Mouse (Mus musculus) inflammation-experienced regulatory T-cells, adult 6 months (primary cell): ENCODE measurements around the gene Stkld1. TPM values are rescaled to one million over a fixed set of nuclear protein-coding genes. Genes with fewer than 3 reads are reported as not detected.

ENCODE experiments used
- ATAC-seq: one replicate; pipeline ENCODE4 v1.8.0; 2017
- polyA plus RNA-seq, 3 experiments: library from polyadenylated mRNA; unstranded; fragments of 100-300 nt; shearing (Covaris generic); gene quantifications; one replicate each; pipeline ENCODE4 v1.2.1; 2017

The Stkld1 gene
- polyA plus RNA-seq, 3 experiments from 2014 or later, result 0.16 to 0.36 (median 0.34) TPM

DNA sequence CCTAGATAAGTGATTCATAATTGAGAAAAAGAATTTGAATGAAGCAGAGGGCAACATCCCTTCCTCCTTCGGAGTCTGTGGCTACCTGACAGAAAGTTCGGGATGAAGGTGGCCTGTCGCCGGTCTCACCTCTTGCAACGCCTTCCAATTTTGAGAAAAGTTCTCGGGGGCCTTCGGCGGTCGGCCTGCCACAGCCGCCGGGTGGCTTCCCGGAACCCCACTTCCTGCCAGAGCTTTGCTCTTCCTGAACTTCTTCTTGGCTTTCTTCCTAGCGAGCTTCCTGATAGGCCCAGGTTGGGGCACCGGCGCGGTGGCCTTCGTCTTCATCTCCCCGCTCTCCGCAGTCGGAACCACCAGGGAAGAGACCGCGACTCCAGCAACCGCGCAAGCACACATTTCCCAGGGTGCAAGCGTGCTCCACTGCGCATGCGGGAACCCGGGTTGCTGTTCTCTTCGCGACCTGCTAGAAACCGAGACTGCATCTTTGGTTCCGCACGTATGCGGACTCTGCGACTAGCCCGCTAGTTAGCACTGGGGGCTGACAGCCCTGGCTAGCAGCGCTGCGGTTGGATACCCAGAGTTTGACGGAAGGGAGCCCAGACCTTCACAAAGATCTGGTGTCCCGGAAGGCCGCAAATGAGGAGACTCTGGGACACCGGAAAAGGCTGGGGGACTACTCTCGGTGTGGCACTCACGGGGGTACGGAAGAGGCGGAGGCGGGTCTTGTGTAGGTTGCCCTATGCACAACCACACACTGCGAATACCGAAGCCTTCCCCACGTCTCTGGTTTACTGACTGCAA lies 30.3 kb downstream of the Stkld1 start, which contains the start of gene Rexo4:
TSS of gene Rexo4 (minus strand) at position 464 of the 801 bp plus-strand sequence.
- ATAC-seq, result peak; percentile 84

- ATAC-seq, result no peak
These were observed 31.0 kb downstream of the Stkld1 start for GRCm38 (mm10) chr2:26964724-26965370.

DNA sequence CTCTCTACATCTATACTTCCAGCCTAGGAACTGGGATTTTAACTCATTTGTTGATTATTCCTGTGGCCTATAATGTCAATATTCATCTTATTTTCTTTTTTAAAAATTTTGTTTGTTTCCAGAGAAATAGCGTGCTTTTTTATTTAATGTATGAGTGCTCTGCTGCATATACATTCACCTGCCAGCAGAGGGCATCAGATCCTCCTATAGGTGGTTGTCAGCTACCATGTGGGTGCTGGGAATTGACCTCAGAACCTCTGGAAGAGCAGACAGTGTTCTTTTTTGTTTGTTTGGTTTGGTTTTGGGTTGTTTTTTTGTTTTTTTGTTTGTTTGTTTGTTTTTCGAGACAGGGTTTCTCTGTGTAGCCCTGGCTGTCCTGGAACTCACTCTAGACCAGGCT lies 33.4 kb downstream of the Stkld1 start:
- ATAC-seq, result no peak

DNA sequence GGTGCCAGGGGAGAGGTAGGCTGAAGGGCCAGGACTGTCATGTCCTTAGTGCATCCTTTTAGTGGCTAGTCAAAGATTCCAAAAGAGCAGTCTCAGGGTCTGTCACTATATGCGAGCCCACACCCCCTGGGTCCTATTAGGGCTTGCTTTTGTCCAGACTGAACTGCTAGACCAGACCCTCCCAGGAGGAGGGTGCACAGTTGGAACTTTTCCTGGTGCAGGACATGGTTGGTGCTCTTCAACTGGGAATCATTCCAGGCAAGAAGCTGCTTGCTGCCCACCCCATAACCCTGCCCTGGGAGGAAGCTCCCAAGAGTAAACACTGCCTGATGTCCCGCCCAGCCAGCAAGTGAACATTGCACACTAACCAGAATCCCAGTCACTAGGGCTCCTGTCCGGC lies 39.3 kb downstream of the Stkld1 start, which contains the start of gene Adamts13:
TSS of gene Adamts13 (plus strand) at position 301 of the 400 bp plus-strand sequence.
- no peak for ATAC-seq

- ATAC-seq, result no peak
These were observed 40.1 kb downstream of the Stkld1 start for GRCm38 (mm10) chr2:26973960-26974359.

DNA sequence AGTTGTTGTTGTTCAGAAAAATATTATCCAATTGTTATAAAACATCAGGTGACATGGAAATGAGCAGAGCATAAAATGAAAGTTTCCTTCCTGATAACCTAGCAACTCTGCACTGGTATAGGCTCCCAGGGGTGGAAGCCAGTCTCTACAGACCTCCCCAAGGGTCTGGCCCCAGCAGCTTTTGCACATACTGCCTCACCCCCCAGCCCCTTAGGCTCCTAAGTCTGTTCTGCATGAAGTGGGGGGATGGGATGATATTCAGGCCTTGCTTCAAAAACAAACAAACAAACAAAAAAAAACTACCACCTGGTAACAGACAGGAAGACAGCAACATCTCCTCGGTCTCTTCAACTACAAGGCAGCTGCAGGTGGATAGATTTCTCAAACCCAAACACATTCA lies 46.5 kb downstream of the Stkld1 start:
- no peak for ATAC-seq

GRCm38 (mm10) chr2:26984179-26984578 lies 50.3 kb downstream of the Stkld1 start:
- ATAC-seq, result no peak

GRCm38 (mm10) chr2:26984640-26985039 lies 50.8 kb downstream of the Stkld1 start:
- ATAC-seq, result no peak

DNA sequence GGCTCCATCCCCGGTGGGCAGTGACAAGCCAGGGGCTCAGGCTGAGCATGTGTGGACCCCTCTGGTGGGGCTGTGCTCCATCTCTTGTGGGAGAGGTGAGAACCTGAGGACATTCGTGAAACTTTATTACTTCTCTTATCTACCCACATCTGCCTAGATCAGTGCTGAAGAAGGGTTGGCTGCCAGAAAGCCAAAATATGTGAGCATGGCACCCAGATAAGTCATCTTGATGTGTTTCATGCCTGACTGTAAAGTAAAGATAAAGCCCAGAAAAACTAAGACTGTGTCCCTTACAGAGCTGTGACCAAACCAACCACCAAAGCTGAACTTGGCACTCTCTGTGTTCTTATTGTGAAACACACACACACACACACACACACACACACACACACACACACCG lies 60.1 kb downstream of the Stkld1 start:
- no peak for ATAC-seq

DNA sequence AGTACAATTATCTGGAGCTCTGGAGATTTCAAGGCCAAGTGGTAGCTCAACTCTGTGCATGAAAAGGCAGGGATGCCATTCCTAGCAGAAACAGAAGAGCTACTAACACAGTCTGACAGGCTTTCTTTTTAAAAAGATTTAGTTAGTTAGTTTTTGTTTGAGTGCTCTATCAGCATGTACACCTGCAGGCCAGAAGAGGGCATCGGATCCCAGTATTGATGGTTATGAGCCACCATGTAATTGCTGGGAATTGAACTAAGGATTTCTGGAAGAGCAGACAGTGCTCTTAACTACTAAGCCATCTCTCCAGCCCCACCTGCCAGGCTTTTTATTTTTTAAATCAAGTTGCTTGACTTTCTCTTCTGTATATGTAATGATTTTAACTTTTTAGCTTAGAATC lies 63.7 kb downstream of the Stkld1 start:
- no peak for ATAC-seq

DNA sequence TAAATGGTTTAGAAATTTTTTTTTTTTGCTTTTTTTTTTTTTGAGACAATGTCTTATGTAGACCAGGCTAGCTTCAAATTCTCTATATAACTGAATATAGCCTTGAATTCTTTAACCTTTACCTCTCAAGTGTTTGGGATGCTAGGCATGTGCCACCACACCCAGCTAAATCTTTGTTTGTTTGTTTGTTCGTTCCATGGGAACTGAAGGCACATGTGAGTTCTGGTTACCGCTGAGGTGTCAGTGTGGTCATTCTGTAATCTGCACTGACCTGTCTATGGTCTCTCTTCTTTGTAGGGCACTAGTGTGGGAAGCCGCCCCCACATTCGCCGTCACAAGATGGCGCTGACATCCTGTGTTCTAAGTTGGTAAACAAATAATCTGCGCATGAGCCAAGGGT lies 64.1 kb downstream of the Stkld1 start:
- no peak for ATAC-seq

Other genes with a start within 250 kb of the Stkld1 start
- gene Abo, start 69.1 kb upstream of the Stkld1 start, polyA plus RNA-seq, result not detected
- gene Surf6, start 31.2 kb upstream of the Stkld1 start, polyA plus RNA-seq, result 10 to 100 TPM; 23.0 to 39.2 (median 33.5) TPM
- gene Med22, start 23.4 kb upstream of the Stkld1 start, polyA plus RNA-seq, result 10 to 100 TPM; 10.2 to 16.7 (median 11.1) TPM
- gene Rpl7a, start 23.3 kb upstream of the Stkld1 start, polyA plus RNA-seq, result 1,000 to 10,000 TPM in 1 of 3 experiments, 100 to 1,000 TPM in 2; 540 to 1,152 (median 653) TPM
- 10 to 100 TPM; 31.8 to 57.2 (median 52.2) TPM for gene Surf2, start 17.7 kb upstream of the Stkld1 start, polyA plus RNA-seq
- 100 to 1,000 TPM; 110 to 139 (median 122) TPM for gene Surf1, start 17.5 kb upstream of the Stkld1 start, polyA plus RNA-seq
- gene Surf4, start 119 bp upstream of the Stkld1 start, polyA plus RNA-seq, result 100 to 1,000 TPM in 1 of 3 experiments, 10 to 100 TPM in 2; 80.1 to 102 (median 86.7) TPM
- 10 to 100 TPM; 45.9 to 63.8 (median 58.7) TPM for gene Rexo4, start 30.3 kb downstream of the Stkld1 start, polyA plus RNA-seq
- gene Adamts13, start 39.4 kb downstream of the Stkld1 start, polyA plus RNA-seq, result not detected
- 10 to 100 TPM; 12.9 to 19.5 (median 17.3) TPM for gene Cacfd1, start 75.9 kb downstream of the Stkld1 start, polyA plus RNA-seq
- gene Slc2a6, start 94.0 kb downstream of the Stkld1 start, polyA plus RNA-seq, result 1 to 10 TPM; 3.2 to 6.0 (median 3.5) TPM
- not detected for gene Mymk, start 138.1 kb downstream of the Stkld1 start, polyA plus RNA-seq
- gene Adamtsl2, start 145.3 kb downstream of the Stkld1 start, polyA plus RNA-seq, result not detected
- not detected for gene Fam163b, start 208.4 kb downstream of the Stkld1 start, polyA plus RNA-seq
- gene Dbh, start 231.2 kb downstream of the Stkld1 start, polyA plus RNA-seq, result under 1 TPM in 1 of 3 experiments, not detected in 2; 0.22 TPM